Mouse (Mus musculus) midbrain, embryonic 14.5 days (tissue): ENCODE data around the gene Gsdma2. TPM values are rescaled to one million over a fixed set of nuclear protein-coding genes. Genes with fewer than 3 reads are reported as not detected.
"Not testable (repeated sequence)": the region's sequence is repeated elsewhere in the genome, so short reads cannot be mapped to it uniquely, and the experiment has no call there.

Experiments
- ATAC-seq: fragments of 200-750 bp; cut with Nextera tagmentation; 2 replicates; pipeline ENCODE4 v1.8.0; 2017; ENCODE audit warnings: moderate number of reproducible peaks, moderate library complexity; ENCODE audit not compliant: low FRiP score, low TSS enrichment
- DNase-seq: peaks from one replicate; pipeline ENCODE4 v3.0.0-alpha.2; 2015
- H3K27ac ChIP-seq: fragments of 300-500 bp; sonication (generic); replicated peaks from 2 replicates; pipeline ENCODE4 v1.5.1; 2014; ENCODE audit warnings: mild to moderate bottlenecking, low read depth, low read length, moderate library complexity
- H3K27me3 ChIP-seq: fragments of 300-500 bp; sonication (generic); 2 replicates; pipeline ENCODE4 v1.6.1; 2014; ENCODE audit warnings: low read length, control low read depth, mixed read lengths; ENCODE audit not compliant: control insufficient read depth, insufficient read depth
- H3K36me3 ChIP-seq: fragments of 300-500 bp; sonication (generic); 2 replicates; pipeline ENCODE4 v1.6.1; 2014; ENCODE audit warnings: low read length, control low read depth; ENCODE audit not compliant: control insufficient read depth, insufficient read depth
- H3K4me1 ChIP-seq: fragments of 300-500 bp; sonication (generic); 2 replicates; pipeline ENCODE4 v1.6.1; 2014; ENCODE audit warnings: mild to moderate bottlenecking, antibody characterized with exemption, low read length, control low read depth; ENCODE audit not compliant: control insufficient read depth, insufficient read depth
- H3K4me2 ChIP-seq: fragments of 300-500 bp; sonication (generic); 2 replicates; pipeline ENCODE4 v1.6.1; 2014; ENCODE audit warnings: mild to moderate bottlenecking, low read length, moderate library complexity
- H3K4me3 ChIP-seq: fragments of 300-500 bp; sonication (generic); replicated peaks from 2 replicates; pipeline ENCODE4 v1.5.1; 2014; ENCODE audit warnings: low read depth, low read length
- H3K9ac ChIP-seq: fragments of 300-500 bp; sonication (generic); replicated peaks from 2 replicates; pipeline ENCODE4 v1.6.1; 2014; ENCODE audit warnings: mild to moderate bottlenecking, low read length, moderate library complexity
- H3K9me3 ChIP-seq: fragments of 300-500 bp; sonication (generic); 2 replicates; pipeline ENCODE4 v1.6.1; 2016; ENCODE audit warnings: low read length, control low read depth, mixed read lengths; ENCODE audit not compliant: control insufficient read depth
- WGBS: fragments of 180-500 bp; shearing (Covaris S2); extraction: QIAGEN DNeasy Blood & Tissue Kit; methylation state at CpG from one replicate; pipeline ENCODE4 v1.1.7; 2014; 5-methylcytosine and 5-hydroxymethylcytosine counted together
- polyA plus RNA-seq: library from polyadenylated mRNA; unstranded; fragments of >200 nt; fragmentation: Nextera tagmentation; extraction: Ambion mirVana; gene quantifications from 2 replicates; pipeline ENCODE4 v1.2.1, GENCODE M21; 2014

The Gsdma2 gene
- polyA plus RNA-seq: not detected in 2 replicates

DNA sequence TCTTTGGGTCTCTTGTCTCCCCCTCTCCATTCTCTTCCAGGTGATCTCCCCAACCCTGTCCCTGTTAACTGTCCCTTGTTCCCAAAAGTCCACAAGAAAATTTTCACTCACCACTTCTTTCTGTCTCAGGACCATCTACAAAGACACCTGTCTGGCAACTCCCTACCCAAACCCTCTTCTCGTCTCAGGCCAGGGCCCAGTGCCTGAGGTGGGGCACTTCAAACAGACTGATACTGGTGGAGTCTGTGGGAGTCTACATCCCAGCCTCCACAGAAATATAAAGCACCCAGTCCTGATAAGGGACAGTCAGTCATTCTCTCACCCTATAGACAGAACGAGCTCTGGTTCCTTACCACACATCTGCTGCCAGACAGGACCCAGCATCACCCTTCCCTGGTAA, at the start of gene Gsdma2:
Gene Gsdma2, plus strand, starts transcription at position 301 of the 400 bp plus-strand sequence.
- ATAC-seq: no peak
- Histone ChIP-seq H3K4me1 (no peaks in the 10 kb centered on the region), H3K4me2 (no peak within 1 kb of the TSS), H3K4me3 (no peak within 1 kb of the TSS), H3K27me3 (no peaks in the 10 kb centered on the region), H3K9me3 (no peaks in the 10 kb centered on the region), H3K36me3 (no peaks in the 10 kb centered on the region), H3K27ac (no peak within 1 kb of the TSS), H3K9ac (no peak within 1 kb of the TSS)
- DNase-seq: no peak
- WGBS: 69% methylated on average over 2 of the region's 2 CpGs

DNA sequence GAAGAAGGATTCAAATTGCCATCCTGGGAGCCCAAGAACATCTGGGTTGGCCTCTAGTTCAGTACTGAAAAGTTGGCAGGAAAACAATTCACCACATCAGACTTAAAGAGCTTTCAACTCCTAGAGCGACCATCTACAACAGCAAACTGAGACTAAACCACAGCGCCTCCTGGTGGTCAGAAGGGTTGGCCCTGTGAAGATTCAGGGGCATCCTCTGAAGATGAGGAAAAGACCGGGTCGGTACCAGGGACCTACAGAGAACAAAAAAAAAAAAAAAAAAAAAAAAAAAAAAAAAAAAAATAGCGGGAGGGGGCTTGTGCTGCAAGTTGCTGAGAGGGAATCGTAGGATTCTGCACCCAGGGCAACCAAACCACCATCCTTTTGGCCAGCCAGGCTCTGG, 49.2 kb upstream of the Gsdma2 start:
- peak; percentile 64 for DNase-seq
- Histone ChIP-seq H3K36me3 (no peaks in the 10 kb centered on the region), H3K27me3 (peaks cover 4% of the 10 kb centered on the region; the same call in 1 of the 2 replicates), H3K9me3 (no peaks in the 10 kb centered on the region), H3K27ac (no peak overlapping the region), H3K4me2 (no peak overlapping the region), H3K4me1 (peaks cover 4% of the 10 kb centered on the region; the same call in 1 of the 2 replicates), H3K9ac (no peak overlapping the region), H3K4me3 (no peak overlapping the region)
- 44% methylated on average over 6 of the region's 6 CpGs for WGBS
- no peak for ATAC-seq

DNA sequence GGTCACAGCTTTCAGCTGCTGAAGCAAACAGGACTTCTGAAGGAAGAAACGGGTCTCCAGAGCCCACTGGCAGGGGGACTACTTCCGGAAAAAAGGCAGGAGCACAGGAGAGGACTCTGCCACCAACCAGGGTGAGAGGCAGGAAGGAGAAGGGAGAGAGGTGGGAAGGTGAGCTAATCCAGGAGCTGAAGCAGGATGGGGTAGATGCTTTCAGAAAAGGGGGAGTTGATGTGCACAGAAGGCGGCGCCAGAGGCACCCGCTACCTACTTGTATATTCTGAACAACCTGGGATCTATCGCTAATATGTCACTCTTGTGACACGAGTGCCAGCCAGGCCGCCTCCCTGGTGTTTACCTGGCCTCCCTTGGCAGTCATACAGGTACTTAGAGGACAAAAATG, 48.6 kb upstream of the Gsdma2 start, which contains the start of gene Lrrc3c:
Gene Lrrc3c, plus strand, starts transcription at position 301 of the 400 bp plus-strand sequence.
- H3K36me3 ChIP-seq: no peaks in the 10 kb centered on the region
- H3K4me3 ChIP-seq: no peak within 1 kb of the TSS
- peaks cover 4% of the 10 kb centered on the region; the same call in 1 of the 2 replicates for H3K4me1 ChIP-seq
- no peak within 1 kb of the TSS for H3K4me2 ChIP-seq
- H3K27ac ChIP-seq: no peak within 1 kb of the TSS
- H3K9ac ChIP-seq: no peak within 1 kb of the TSS
- H3K9me3 ChIP-seq: no peaks in the 10 kb centered on the region
- DNase-seq (no peak), ATAC-seq (no peak)
- peaks cover 4% of the 10 kb centered on the region; the same call in 1 of the 2 replicates for H3K27me3 ChIP-seq
- WGBS: 86% methylated on average over 8 of the region's 8 CpGs

DNA sequence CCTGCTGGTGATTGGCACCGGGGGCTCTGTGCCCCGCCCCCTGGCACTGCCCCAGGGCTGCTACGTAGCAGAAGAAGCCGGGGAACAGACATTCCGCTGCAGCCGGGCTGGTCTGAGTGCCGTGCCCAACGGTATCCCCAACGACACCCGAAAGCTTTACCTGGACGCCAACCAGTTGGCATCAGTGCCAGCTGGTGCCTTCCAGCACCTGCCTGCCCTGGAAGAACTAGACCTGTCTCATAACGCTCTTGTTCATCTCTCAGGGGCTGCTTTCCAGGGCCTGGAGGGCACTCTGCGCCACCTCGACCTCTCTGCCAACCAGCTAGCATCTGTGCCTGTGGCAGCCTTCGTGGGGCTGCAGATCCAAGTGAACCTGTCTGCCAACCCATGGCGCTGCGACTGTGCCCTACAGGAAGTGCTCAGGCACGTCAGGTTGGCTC, 47.7 kb upstream of the Gsdma2 start:
- Histone ChIP-seq H3K36me3 (no peaks in the 10 kb centered on the region), H3K4me1 (peaks cover 4% of the 10 kb centered on the region; the same call in 1 of the 2 replicates), H3K9me3 (no peaks in the 10 kb centered on the region), H3K4me2 (no peak overlapping the region), H3K27me3 (peaks cover 4% of the 10 kb centered on the region; the same call in 1 of the 2 replicates), H3K9ac (no peak overlapping the region), H3K27ac (no peak overlapping the region), H3K4me3 (no peak overlapping the region)
- 68% methylated on average over 18 of the region's 18 CpGs for WGBS
- DNase-seq (no peak), ATAC-seq (no peak)

DNA sequence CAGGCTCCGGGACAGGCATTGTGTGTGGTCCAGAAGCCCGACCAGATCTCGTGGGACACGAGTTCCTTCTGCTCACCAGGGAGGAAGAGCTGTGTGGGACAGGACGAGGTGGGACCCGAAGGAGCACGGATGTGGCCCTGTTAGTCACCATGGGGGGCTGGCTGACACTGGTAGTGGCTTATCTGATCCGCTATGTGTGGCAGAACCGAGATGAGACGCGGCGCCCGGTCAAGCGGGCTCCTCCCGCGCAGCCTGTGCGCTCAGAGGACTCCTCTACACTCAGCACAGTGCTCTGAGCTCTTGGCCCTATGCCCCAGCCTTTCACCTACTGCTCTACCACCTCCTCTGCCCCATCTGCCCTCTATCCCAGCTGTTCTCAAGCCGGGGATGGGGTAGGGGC, 47.3 kb upstream of the Gsdma2 start:
- ATAC-seq (no peak), DNase-seq (no peak)
- WGBS: 34% methylated on average over 18 of the region's 18 CpGs
- Histone ChIP-seq H3K9me3 (no peaks in the 10 kb centered on the region), H3K9ac (no peak overlapping the region), H3K4me1 (peaks cover 4% of the 10 kb centered on the region; the same call in 1 of the 2 replicates), H3K36me3 (no peaks in the 10 kb centered on the region), H3K27ac (no peak overlapping the region), H3K4me3 (no peak overlapping the region), H3K4me2 (no peak overlapping the region), H3K27me3 (peaks cover 4% of the 10 kb centered on the region; the same call in 1 of the 2 replicates)

DNA sequence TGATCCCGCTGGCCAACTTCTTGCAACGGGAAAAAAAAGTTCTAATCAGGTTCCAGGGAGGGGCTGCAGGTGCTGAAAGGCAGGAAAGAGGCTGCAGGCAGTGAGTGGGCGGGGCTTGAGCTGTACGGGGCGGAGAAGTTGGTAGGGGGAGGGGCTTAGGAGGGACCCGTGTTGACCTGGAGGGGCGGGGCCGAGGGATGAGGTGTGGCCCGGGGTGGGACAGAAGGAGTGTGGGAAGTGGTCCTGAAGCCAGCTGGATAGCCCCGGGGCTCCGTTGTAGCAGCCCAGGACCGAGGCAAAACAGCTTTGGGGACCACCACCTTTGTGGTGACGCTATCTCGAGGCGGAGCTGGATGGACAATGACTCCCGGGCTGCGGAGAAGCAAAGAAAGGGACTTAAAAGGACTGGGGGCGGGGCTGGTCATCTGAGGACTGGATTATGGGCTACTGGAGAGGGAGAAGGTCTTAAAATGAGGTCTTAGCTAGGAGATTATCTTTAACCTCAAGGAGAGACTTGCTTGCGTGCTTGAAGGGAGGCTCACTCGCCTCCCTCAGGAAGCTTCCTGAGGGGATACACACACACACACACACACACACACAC, 44.4 kb upstream of the Gsdma2 start:
- peak; percentile 25 for DNase-seq
- WGBS: under 1% methylated on average over 20 of the region's 20 CpGs

DNA sequence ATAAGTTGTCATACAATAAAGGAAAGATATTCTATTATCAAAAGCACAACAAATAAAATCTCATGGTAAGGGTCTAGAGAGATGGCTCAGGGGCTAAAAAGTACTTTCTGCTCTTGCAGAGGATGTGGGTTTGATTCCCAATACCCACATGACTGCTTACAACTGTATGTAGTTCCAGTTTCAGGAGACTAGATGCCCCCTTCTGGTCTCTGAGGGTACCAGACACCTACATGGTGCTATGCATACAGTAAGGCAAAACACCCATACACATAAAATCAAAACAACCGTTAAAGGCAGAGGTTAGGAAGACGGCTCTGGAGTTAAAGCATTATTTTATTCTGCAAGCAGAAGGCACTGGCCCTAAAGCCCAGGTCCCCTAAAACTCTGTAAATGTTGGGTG, 42.6 kb upstream of the Gsdma2 start:
- peaks cover 4% of the 10 kb centered on the region; the same call in 1 of the 2 replicates for H3K4me1 ChIP-seq
- no peak overlapping the region for H3K4me2 ChIP-seq
- ATAC-seq (no peak), DNase-seq (no peak)
- H3K4me3 ChIP-seq: no peak overlapping the region
- H3K9ac ChIP-seq: no peak overlapping the region
- H3K27me3 ChIP-seq: peaks cover 4% of the 10 kb centered on the region; the same call in 1 of the 2 replicates
- H3K9me3 ChIP-seq: no peaks in the 10 kb centered on the region
- 87% methylated on average over 2 of the region's 2 CpGs for WGBS
- no peak overlapping the region for H3K27ac ChIP-seq
- no peaks in the 10 kb centered on the region for H3K36me3 ChIP-seq

More for the DNA sequence above, 44.4 kb upstream of the Gsdma2 start:
- no peaks in the 10 kb centered on the region for H3K36me3 ChIP-seq
- no peak for ATAC-seq
- H3K4me2 ChIP-seq: peak overlapping the region; percentile 52
- peak overlapping the region; percentile 19 for H3K4me3 ChIP-seq
- peaks cover 4% of the 10 kb centered on the region; the same call in 1 of the 2 replicates for H3K4me1 ChIP-seq
- H3K27me3 ChIP-seq: peaks cover 4% of the 10 kb centered on the region; the same call in 1 of the 2 replicates
- no peak overlapping the region for H3K27ac ChIP-seq
- peak overlapping the region; percentile 29; the same call in 1 of the 2 replicates for H3K9ac ChIP-seq
- no peaks in the 10 kb centered on the region for H3K9me3 ChIP-seq

DNA sequence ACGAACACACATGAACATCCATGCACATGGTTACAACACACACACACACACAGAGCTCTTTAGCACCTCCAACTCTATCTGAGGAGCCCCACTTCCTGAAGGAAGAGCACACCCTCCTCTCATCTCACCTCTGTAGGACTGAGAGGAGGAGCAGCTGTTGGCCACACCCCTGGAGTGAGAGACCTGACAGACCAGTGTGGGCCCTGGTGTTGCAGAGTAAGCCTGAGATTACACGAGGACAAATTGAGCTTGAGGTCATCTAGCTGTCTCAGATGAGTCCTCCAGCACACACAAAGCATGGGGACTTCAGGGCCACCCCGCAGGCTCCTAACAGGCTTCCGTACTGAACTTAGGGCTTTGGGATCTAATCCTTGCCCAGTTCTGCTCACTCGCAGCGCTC, 41.6 kb upstream of the Gsdma2 start:
- H3K4me3 ChIP-seq, ATAC-seq, H3K27ac ChIP-seq, DNase-seq, H3K9ac ChIP-seq, H3K4me1 ChIP-seq, H3K36me3 ChIP-seq, H3K9me3 ChIP-seq, H3K4me2 ChIP-seq, H3K27me3 ChIP-seq: not testable (repeated sequence)
- 72% methylated on average over 6 of the region's 6 CpGs for WGBS

DNA sequence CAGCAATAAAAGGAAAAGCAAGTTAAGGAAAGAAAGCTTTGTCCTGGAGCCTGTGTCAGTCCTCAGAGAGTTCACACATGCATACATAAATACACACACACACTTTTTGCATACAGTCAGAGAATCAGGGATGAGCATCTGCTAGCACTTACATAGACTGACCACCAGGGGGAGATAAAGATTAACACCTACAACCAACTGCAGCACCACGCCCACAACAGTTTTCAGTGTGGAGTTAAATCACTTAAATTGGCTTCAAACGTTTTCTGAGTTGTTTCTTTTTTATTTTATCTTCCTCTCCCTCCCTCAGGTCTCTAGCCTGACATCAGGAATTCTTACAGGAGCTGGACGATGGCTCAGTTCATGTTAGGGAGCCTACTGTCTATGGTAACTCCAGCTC, 39.8 kb upstream of the Gsdma2 start:
- DNase-seq (peak; percentile 85), ATAC-seq (no peak)
- H3K36me3 ChIP-seq: no peaks in the 10 kb centered on the region
- H3K9ac ChIP-seq: no peak overlapping the region
- no peaks in the 10 kb centered on the region for H3K27me3 ChIP-seq
- no peaks in the 10 kb centered on the region for H3K9me3 ChIP-seq
- WGBS: 6% methylated on average over 3 of the region's 3 CpGs
- H3K4me2 ChIP-seq: no peak overlapping the region
- H3K4me3 ChIP-seq: no peak overlapping the region
- peaks cover 4% of the 10 kb centered on the region; the same call in 1 of the 2 replicates for H3K4me1 ChIP-seq
- no peak overlapping the region for H3K27ac ChIP-seq
